Mouse (Mus musculus) testis, adult 2 months (tissue): ENCODE data around the gene D430041D05Rik. TPM values are rescaled to one million over a fixed set of nuclear protein-coding genes. Genes with fewer than 3 reads are reported as not detected.
A peak's percentile ranks its signal among the peaks of the same experiment; 100 is the strongest.
"Not testable (repeated sequence)": the region's sequence is repeated elsewhere in the genome, so short reads cannot be mapped to it uniquely, and the experiment has no call there.

ENCODE experiments used
- H3K27ac ChIP-seq: fragments of 200-500 bp; 2 replicates; pipeline ENCODE4 v1.5.1; 2012; ENCODE audit warnings: low read depth, low read length; ENCODE audit not compliant: control insufficient read depth, insufficient read depth
- H3K27me3 ChIP-seq: fragments of 200-500 bp; 2 replicates; pipeline ENCODE4 v1.6.1; 2012; ENCODE audit warnings: mild to moderate bottlenecking, low read length, moderate library complexity; ENCODE audit not compliant: control insufficient read depth, insufficient read depth
- H3K36me3 ChIP-seq: fragments of 200-500 bp; 2 replicates; pipeline ENCODE4 v1.6.1; 2012; ENCODE audit warnings: mild to moderate bottlenecking, low read length; ENCODE audit not compliant: control insufficient read depth, insufficient read depth
- H3K4me1 ChIP-seq: fragments of 200-500 bp; 2 replicates; pipeline ENCODE4 v1.6.1; 2012; ENCODE audit warnings: low read length; ENCODE audit not compliant: control insufficient read depth, insufficient read depth
- H3K4me3 ChIP-seq: fragments of 200-500 bp; 2 replicates; pipeline ENCODE4 v1.5.1; 2012; ENCODE audit warnings: low read depth, mild to moderate bottlenecking, low read length, moderate library complexity, mixed read lengths; ENCODE audit not compliant: control insufficient read depth
- CTCF ChIP-seq: fragments of 200-500 bp; IDR thresholded peaks from 2 replicates; pipeline ENCODE4 v1.5.1; 2012; ENCODE audit warnings: low read depth, mild to moderate bottlenecking, inconsistent platforms, low read length, moderate library complexity; ENCODE audit not compliant: control insufficient read depth, insufficient read depth, insufficient replicate concordance
- POLR2A ChIP-seq: fragments of 200-500 bp; IDR thresholded peaks from 2 replicates; pipeline ENCODE4 v1.6.1; 2012; ENCODE audit warnings: low read depth, mild to moderate bottlenecking, inconsistent platforms, low read length, moderate library complexity; ENCODE audit not compliant: control insufficient read depth
- polyA plus RNA-seq: library from polyadenylated mRNA; depleted of rRNA; stranded (reverse); fragments of >200 nt; gene quantifications from 2 replicates; pipeline ENCODE4 v1.2.3, GENCODE M21; 2012

Gene D430041D05Rik
- polyA plus RNA-seq, 1 experiment: 0.27 TPM

GRCm38 (mm10) chr2:104114898-104115297 is 295.9 kb downstream of the D430041D05Rik start:
- no peak for TF ChIP-seq CTCF
- TF ChIP-seq POLR2A: no peak
- no peaks in the 10 kb centered on the region for H3K4me1 ChIP-seq
- no peak overlapping the region for H3K4me3 ChIP-seq
- no peaks in the 10 kb centered on the region for H3K36me3 ChIP-seq
- no peak overlapping the region for H3K27ac ChIP-seq
- no peaks in the 10 kb centered on the region for H3K27me3 ChIP-seq

- H3K4me1 ChIP-seq, H3K27ac ChIP-seq, H3K4me3 ChIP-seq, H3K36me3 ChIP-seq, H3K27me3 ChIP-seq: not testable (repeated sequence)
These were observed 297.2 kb downstream of the D430041D05Rik start for GRCm38 (mm10) chr2:104113563-104113962.

GRCm38 (mm10) chr2:104111170-104111797 is 299.5 kb downstream of the D430041D05Rik start:
- H3K36me3 ChIP-seq, H3K27ac ChIP-seq, H3K4me1 ChIP-seq, H3K4me3 ChIP-seq, H3K27me3 ChIP-seq: not testable (repeated sequence)

GRCm38 (mm10) chr2:104110031-104110430 is 300.8 kb downstream of the D430041D05Rik start:
- H3K27me3 ChIP-seq: no peaks in the 10 kb centered on the region
- H3K4me1 ChIP-seq: no peaks in the 10 kb centered on the region
- no peaks in the 10 kb centered on the region for H3K36me3 ChIP-seq
- no peak overlapping the region for H3K4me3 ChIP-seq
- TF ChIP-seq CTCF (no peak), POLR2A (no peak)
- H3K27ac ChIP-seq: no peak overlapping the region

GRCm38 (mm10) chr2:104109528-104109927 is 301.3 kb downstream of the D430041D05Rik start:
- TF ChIP-seq CTCF: no peak
- TF ChIP-seq POLR2A: no peak
- Histone ChIP-seq H3K4me1 (no peaks in the 10 kb centered on the region), H3K27me3 (no peaks in the 10 kb centered on the region), H3K4me3 (no peak overlapping the region), H3K27ac (no peak overlapping the region), H3K36me3 (no peaks in the 10 kb centered on the region)

GRCm38 (mm10) chr2:104109021-104109420 is 301.8 kb downstream of the D430041D05Rik start:
- not testable (repeated sequence) for H3K4me1 ChIP-seq, H3K4me3 ChIP-seq, H3K27ac ChIP-seq, H3K27me3 ChIP-seq, H3K36me3 ChIP-seq

- Histone ChIP-seq H3K4me1 (no peaks in the 10 kb centered on the region), H3K27ac (no peak overlapping the region), H3K27me3 (no peaks in the 10 kb centered on the region), H3K36me3 (no peaks in the 10 kb centered on the region), H3K4me3 (peak overlapping the region; percentile 11)
- no peak for TF ChIP-seq CTCF
- TF ChIP-seq POLR2A: no peak
These were observed 306.0 kb downstream of the D430041D05Rik start for GRCm38 (mm10) chr2:104104800-104105199.

- TF ChIP-seq POLR2A (no peak), CTCF (no peak)
- H3K4me1 ChIP-seq: peaks cover 3% of the 10 kb centered on the region; the same call in 1 of the 2 replicates
- no peak overlapping the region for H3K4me3 ChIP-seq
- H3K27ac ChIP-seq: no peak overlapping the region
- no peaks in the 10 kb centered on the region for H3K27me3 ChIP-seq
- no peaks in the 10 kb centered on the region for H3K36me3 ChIP-seq
These were observed 310.9 kb downstream of the D430041D05Rik start for GRCm38 (mm10) chr2:104099946-104100345.
